Mouse (Mus musculus): ENCODE data around the gene Tjp1. TPM values are rescaled to one million over a fixed set of nuclear protein-coding genes. Genes with fewer than 3 reads are reported as not detected.

Gene Tjp1
- 100 to 1,000 TPM; 147 to 148 TPM for total RNA-seq (2021)

- intact Hi-C loops (cut with DNase I): loop anchor here (2.0 to 5.0 kb wide), 3 partner anchors 45 to 115 kb away; partner anchors contain the start of gene Tarsl2
- peak; percentile 66 to 71 for DNase-seq (ENCODE audit: low spot score in 2 of 2)
Measured at GRCm38 (mm10) chr7:65527071-65528007, at the start of gene Tjp1. Tjp1 (minus strand) TSS chr7:65527781.

GRCm38 (mm10) chr7:65577118-65577517, 49.5 kb upstream of the Tjp1 start:
- DNase-seq (ENCODE audit: low spot score in 2 of 2): peak in 1 of 2 experiments; percentile 15
- intact Hi-C loops (cut with DNase I): no loop called here

GRCm38 (mm10) chr7:65572731-65573130, 45.1 kb upstream of the Tjp1 start:
- intact Hi-C loops (cut with DNase I): loop anchor here (5.0 kb wide), 1 partner anchor 45 kb away; the partner anchor contains the start of gene Tjp1
- peak in 1 of 2 experiments; percentile 58 for DNase-seq (ENCODE audit: low spot score in 2 of 2)

GRCm38 (mm10) chr7:65570691-65571090, 43.1 kb upstream of the Tjp1 start:
- intact Hi-C loops (cut with DNase I): loop anchor here (5.0 kb wide), 1 partner anchor 43 kb away; the partner anchor contains the start of gene Tjp1
- peak in 1 of 2 experiments; percentile 53 for DNase-seq (ENCODE audit: low spot score in 2 of 2)

GRCm38 (mm10) chr7:65555996-65556395, 28.4 kb upstream of the Tjp1 start:
- intact Hi-C loops (cut with DNase I): no loop called here
- no peak for DNase-seq (ENCODE audit: low spot score in 2 of 2)

DNA sequence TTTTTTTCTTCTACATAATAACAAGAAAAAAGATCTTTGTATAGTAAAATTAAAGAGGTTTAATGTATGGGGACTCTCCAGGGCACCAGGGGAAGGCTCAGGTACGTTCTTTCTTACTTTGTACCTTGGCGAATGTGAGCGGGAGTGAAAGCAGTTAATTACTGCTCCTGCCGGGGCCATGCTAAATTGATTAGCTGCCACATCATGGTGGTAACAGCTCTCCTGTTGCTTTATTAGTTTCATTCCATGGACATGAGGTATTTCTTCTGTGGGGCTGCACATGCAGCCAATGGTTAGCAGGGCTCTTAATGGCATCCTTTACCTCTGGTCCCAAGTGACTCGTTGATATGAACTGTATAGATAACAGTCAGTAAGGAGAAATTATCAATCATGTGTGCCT, 18.2 kb upstream of the Tjp1 start:
- DNase-seq (ENCODE audit: low spot score in 2 of 2): no peak
- intact Hi-C loops (cut with DNase I): no loop called here

DNA sequence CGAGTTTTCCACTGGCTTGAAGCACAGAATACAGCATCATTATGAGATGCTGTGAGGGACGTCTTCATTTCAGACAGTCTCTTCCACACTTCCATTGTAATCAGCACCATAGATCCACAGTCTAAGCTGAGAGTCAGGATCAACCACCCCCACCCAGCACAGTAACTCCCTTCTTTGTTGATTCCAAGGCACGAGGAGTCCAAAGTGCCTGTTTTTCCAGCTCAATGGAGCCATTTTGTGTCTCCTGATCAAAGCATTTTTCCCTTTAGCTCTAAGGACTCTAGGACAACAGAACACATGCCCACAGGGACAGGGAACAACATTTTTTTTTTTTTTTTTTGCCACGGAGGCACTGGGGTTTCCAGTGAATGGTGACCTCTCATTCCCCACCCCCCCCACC, 5.1 kb upstream of the Tjp1 start:
- DNase-seq (ENCODE audit: low spot score in 2 of 2): no peak
- intact Hi-C loops (cut with DNase I): no loop called here

- no peak for DNase-seq (ENCODE audit: low spot score in 2 of 2)
- intact Hi-C loops (cut with DNase I): no loop called here
Measured at GRCm38 (mm10) chr7:65523116-65523515, 4.5 kb downstream of the Tjp1 start.

GRCm38 (mm10) chr7:65522490-65522889, 5.1 kb downstream of the Tjp1 start:
- intact Hi-C loops (cut with DNase I): no loop called here
- no peak for DNase-seq (ENCODE audit: low spot score in 2 of 2)

DNA sequence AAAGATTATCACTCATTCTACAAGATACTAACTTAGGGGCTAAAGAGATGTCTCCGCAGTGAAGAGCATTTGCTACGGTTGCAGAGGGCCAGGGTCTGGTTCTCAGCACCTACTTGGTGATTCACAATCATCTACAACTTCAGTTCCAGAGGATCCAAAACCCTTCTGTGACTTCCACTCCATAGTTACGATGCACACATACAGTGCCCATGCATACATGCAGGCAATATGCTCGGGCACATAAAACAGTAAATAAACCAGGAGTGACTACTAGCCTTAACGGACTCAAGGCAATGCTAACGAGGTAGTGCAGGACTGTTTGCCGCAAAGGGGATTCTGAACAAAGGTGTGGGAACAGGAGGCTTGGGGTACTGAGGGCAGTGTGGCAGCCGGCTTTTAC, 7.0 kb downstream of the Tjp1 start:
- intact Hi-C loops (cut with DNase I): no loop called here
- DNase-seq (ENCODE audit: low spot score in 2 of 2): no peak

- DNase-seq (ENCODE audit: low spot score in 2 of 2): peak; percentile 44 to 62
- intact Hi-C loops (cut with DNase I): loop anchor here (1.0 kb wide), 1 partner anchor 201 kb away; no protein-coding TSS in a partner anchor
Measured at GRCm38 (mm10) chr7:65519788-65520563, 7.6 kb downstream of the Tjp1 start.

DNA sequence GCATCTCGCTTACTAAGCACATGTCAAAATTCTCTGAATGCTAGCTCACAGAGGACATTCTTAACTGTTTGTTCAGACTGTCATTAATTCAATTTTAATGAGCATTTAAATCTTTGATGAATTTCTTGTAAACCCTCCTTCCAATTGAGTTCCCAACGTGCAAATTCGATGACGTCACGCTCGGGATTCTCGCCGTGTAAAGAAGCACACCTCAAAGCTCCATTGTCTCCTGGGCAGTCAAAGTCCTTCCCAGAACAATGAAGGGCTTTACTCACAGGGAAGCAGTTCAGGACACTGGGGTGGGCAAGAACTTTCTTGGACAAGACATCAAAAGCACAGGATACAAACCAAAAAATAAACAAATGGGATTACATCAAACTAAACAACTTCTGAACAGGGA, 10.7 kb downstream of the Tjp1 start:
- DNase-seq (ENCODE audit: low spot score in 2 of 2): no peak
- intact Hi-C loops (cut with DNase I): no loop called here

- DNase-seq (ENCODE audit: low spot score in 2 of 2): peak in 1 of 2 experiments; percentile 39
- intact Hi-C loops (cut with DNase I): no loop called here
Measured at GRCm38 (mm10) chr7:65513451-65514179, 14.0 kb downstream of the Tjp1 start.

DNA sequence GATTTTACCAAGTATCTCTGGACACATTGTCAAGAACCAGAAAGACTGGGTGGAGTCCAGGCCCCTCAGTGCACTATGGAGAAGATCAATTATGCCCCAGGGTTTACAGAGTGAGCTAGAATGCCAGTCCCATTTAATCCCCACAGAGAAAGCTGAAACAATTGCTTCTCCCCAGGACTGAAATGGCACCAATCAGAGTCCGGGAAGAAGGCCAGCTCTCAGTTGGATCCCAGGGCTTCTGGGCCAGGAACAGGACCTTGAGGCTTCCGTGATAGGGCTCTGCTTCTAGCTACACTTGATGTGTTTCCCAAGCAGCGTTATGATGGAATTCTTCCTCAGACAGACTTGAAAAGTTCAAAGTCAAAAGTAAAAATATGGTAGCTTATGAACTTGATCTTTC, 18.2 kb downstream of the Tjp1 start:
- intact Hi-C loops (cut with DNase I): no loop called here
- peak in 1 of 2 experiments; percentile 66 for DNase-seq (ENCODE audit: low spot score in 2 of 2)

GRCm38 (mm10) chr7:65507341-65507740, 20.2 kb downstream of the Tjp1 start:
- no peak for DNase-seq (ENCODE audit: low spot score in 2 of 2)
- intact Hi-C loops (cut with DNase I): no loop called here

GRCm38 (mm10) chr7:65502486-65503322, 24.9 kb downstream of the Tjp1 start:
- intact Hi-C loops (cut with DNase I): no loop called here
- no peak for DNase-seq (ENCODE audit: low spot score in 2 of 2)

- peak in 1 of 2 experiments; percentile 52 for DNase-seq (ENCODE audit: low spot score in 2 of 2)
- intact Hi-C loops (cut with DNase I): no loop called here
Measured at GRCm38 (mm10) chr7:65500746-65501145, 26.8 kb downstream of the Tjp1 start.

- peak; percentile 64 to 67 for DNase-seq (ENCODE audit: low spot score in 2 of 2)
- intact Hi-C loops (cut with DNase I): loop anchor here (2.0 kb wide), 1 partner anchor 179 kb away; no protein-coding TSS in a partner anchor
Measured at GRCm38 (mm10) chr7:65497733-65498583, 29.6 kb downstream of the Tjp1 start.
